In genomic region chr4:133118775-133119375, GRCm38 (mm10) we compare ENCODE assay signal across 10 mouse cellular contexts. TPM values are rescaled to one million over a fixed set of nuclear protein-coding genes. Genes with fewer than 3 reads are reported as not detected.
DNase-seq lines count a peak whose midpoint lies in the region; ATAC-seq and TF ChIP-seq lines count a peak whose summit lies in the region.
"Had no signal": no experiment of that assay in that cellular context is flagged by ENCODE, and none has a peak within 500 bp of the region (broad histone marks: within the 10 kb centered on the region; RNA-seq: fewer than 3 reads in every experiment).

No protein-coding gene starts in this region.

- DNase-seq in adrenal gland, postnatal 10 days: peak; percentile 40
- DNase-seq in adrenal gland, postnatal 25 days: no peak
- DNase-seq in kidney, adult 9 months: no peak
- DNase-seq in neural tube, embryonic 10.5 days (ENCODE audit: extremely low spot score, low spot score): no peak
- DNase-seq in stomach, postnatal 0 days (ENCODE audit: low spot score): no peak
- DNase-seq: cerebellum, adult 9-10 months had no signal

- H3K9me3 ChIP-seq in kidney, embryonic 14.5 days (ENCODE audit: control insufficient read depth, low read length): no peaks in the 10 kb centered on the region
- no peaks in the 10 kb centered on the region for H3K9me3 ChIP-seq in neural tube, embryonic 15.5 days (replicated peaks)
- H3K9me3 ChIP-seq in stomach, postnatal 0 days (ENCODE audit: control insufficient read depth, low read length): no peaks in the 10 kb centered on the region
- H3K9me3 ChIP-seq: embryonic facial prominence, embryonic 12.5 days had no signal

- H3K4me1 ChIP-seq in kidney, embryonic 14.5 days (ENCODE audit: control insufficient read depth, insufficient read depth, low read length): peaks cover 47% of the 10 kb centered on the region
- H3K4me1 ChIP-seq in neural tube, embryonic 15.5 days: peaks cover 26% of the 10 kb centered on the region
- peaks cover 12% of the 10 kb centered on the region for H3K4me1 ChIP-seq in stomach, postnatal 0 days (replicated peaks; ENCODE audit: control insufficient read depth, insufficient read depth)

- H3K4me3 ChIP-seq in kidney, embryonic 14.5 days (ENCODE audit: low read length): no peak overlapping the region
- no peak overlapping the region for H3K4me3 ChIP-seq in neural tube, embryonic 15.5 days (replicated peaks)
- H3K4me3 ChIP-seq in stomach, postnatal 0 days (ENCODE audit: low read depth, low read length): no peak overlapping the region
- H3K4me3 ChIP-seq: embryonic facial prominence, embryonic 12.5 days had no signal

- no peak for ATAC-seq in kidney, embryonic 14.5 days (ENCODE audit: low FRiP score, low TSS enrichment)
- no peak for ATAC-seq in neural tube, embryonic 15.5 days (ENCODE audit: low FRiP score)
- no peak for ATAC-seq in stomach, postnatal 0 days (ENCODE audit: low FRiP score, low TSS enrichment)
- no peak for ATAC-seq in megakaryocyte progenitor cell, adult 5-6 weeks (replicated peaks; ENCODE audit: poor library complexity)

- TF ChIP-seq EP300 in stomach, postnatal 0 days (optimal IDR thresholded peaks at IDR 0.05): no peak

- no peaks in the 10 kb centered on the region for H3K36me3 ChIP-seq in kidney, embryonic 14.5 days (ENCODE audit: control insufficient read depth, insufficient read depth, low read length)
- H3K36me3 ChIP-seq in neural tube, embryonic 15.5 days: no peaks in the 10 kb centered on the region
- no peaks in the 10 kb centered on the region for H3K36me3 ChIP-seq in stomach, postnatal 0 days (ENCODE audit: control insufficient read depth, insufficient read depth, low read length)
- H3K36me3 ChIP-seq: embryonic facial prominence, embryonic 12.5 days had no signal

- no peaks in the 10 kb centered on the region for H3K27me3 ChIP-seq in kidney, embryonic 14.5 days (ENCODE audit: control insufficient read depth, insufficient read depth, low read length)
- no peaks in the 10 kb centered on the region for H3K27me3 ChIP-seq in neural tube, embryonic 15.5 days (replicated peaks)
- H3K27me3 ChIP-seq in stomach, postnatal 0 days (ENCODE audit: control insufficient read depth, insufficient read depth, low read length): no peaks in the 10 kb centered on the region
- H3K27me3 ChIP-seq: embryonic facial prominence, embryonic 12.5 days had no signal

- no peak for TF ChIP-seq CTCF in stomach, postnatal 0 days (IDR thresholded peaks at IDR 0.05; ENCODE audit: low read depth)

- WGBS in kidney, embryonic 14.5 days: 82% methylated on average over 6 of the region's 6 CpGs
- 85% methylated on average over 6 of the region's 6 CpGs for WGBS in neural tube, embryonic 15.5 days
- WGBS in stomach, postnatal 0 days: 55% methylated on average over 6 of the region's 6 CpGs

- H3K9ac ChIP-seq in kidney, embryonic 14.5 days (ENCODE audit: low read depth, low read length): no peak overlapping the region
- no peak overlapping the region for H3K9ac ChIP-seq in neural tube, embryonic 15.5 days (replicated peaks)
- H3K9ac ChIP-seq in stomach, postnatal 0 days (ENCODE audit: low read length): no peak overlapping the region
- H3K9ac ChIP-seq: embryonic facial prominence, embryonic 12.5 days had no signal

- H3K27ac ChIP-seq in kidney, embryonic 14.5 days (ENCODE audit: low read depth, low read length): peak overlapping the region; percentile 57; the same call in 1 of the 2 replicates
- peak overlapping the region; percentile 13; the same call in 1 of the 2 replicates for H3K27ac ChIP-seq in neural tube, embryonic 15.5 days (replicated peaks)
- peak overlapping the region; percentile 19 for H3K27ac ChIP-seq in stomach, postnatal 0 days (replicated peaks)

- no peak overlapping the region for H3K4me2 ChIP-seq in kidney, embryonic 14.5 days (replicated peaks; ENCODE audit: low read depth, low read length)
- H3K4me2 ChIP-seq in neural tube, embryonic 15.5 days: no peak overlapping the region
- H3K4me2 ChIP-seq in stomach, postnatal 0 days (replicated peaks; ENCODE audit: low read depth): no peak overlapping the region

RNA-seq across cellular contexts. Expression of gene Wasf2, which starts 11.4 kb away (rescaled TPM):
- 100 to 1,000 TPM; 122 to 123 TPM for total RNA-seq in adrenal gland, postnatal 10 days (2021)
- 107 and 137 TPM in 2 replicates for total RNA-seq in adrenal gland, postnatal 25 days (2021)
- 103 and 143 TPM in 2 replicates for polyA plus RNA-seq in kidney, embryonic 14.5 days (2014; fragmentation: Nextera tagmentation; extraction: Ambion mirVana)
- polyA plus RNA-seq in neural tube, embryonic 15.5 days (2015; fragmentation: Nextera tagmentation; extraction: Ambion mirVana): 22.2 and 45.6 TPM in 2 replicates
- 71.4 and 84.2 TPM in 2 replicates for polyA plus RNA-seq in stomach, postnatal 0 days (2015; fragmentation: Nextera tagmentation; extraction: Ambion mirVana)
- total RNA-seq in megakaryocyte progenitor cell, adult 5-6 weeks (2015): 124 and 135 TPM in 2 replicates
- 24.7 and 35.1 TPM in 2 replicates for total RNA-seq in megakaryocyte progenitor cell, adult 5-6 weeks (2017)
